Mouse (Mus musculus): Measurements from ENCODE around the gene Olfr178. TPM values are rescaled to one million over a fixed set of nuclear protein-coding genes. Genes with fewer than 3 reads are reported as not detected.

Gene Olfr178
- polyA plus RNA-seq, 1 experiment = not detected

GRCm38 (mm10) chr16:58860032-58860737 lies 31.7 kb downstream of the Olfr178 start:
- H3K36me3 ChIP-seq (ENCODE audit: control insufficient read depth, insufficient read depth, low read length) = no peaks in the 10 kb centered on the region
- TF ChIP-seq POLR2A (IDR thresholded peaks at IDR 0.05; ENCODE audit: control insufficient read depth, extremely low read depth, insufficient read depth, low read length, poor library complexity) = no peak
- no peak for TF ChIP-seq CTCF (IDR thresholded peaks at IDR 0.05; ENCODE audit: borderline replicate concordance, control insufficient read depth, extremely low read depth, insufficient read depth, low read length, poor library complexity)
- no peaks in the 10 kb centered on the region for H3K27me3 ChIP-seq (ENCODE audit: control insufficient read depth, insufficient read depth, low read length)
- no peak overlapping the region for H3K4me3 ChIP-seq (ENCODE audit: control insufficient read depth, insufficient read depth, low read length)
- no peak for DNase-seq
- no peak overlapping the region for H3K27ac ChIP-seq (ENCODE audit: control insufficient read depth, insufficient read depth, low read length)
- WGBS = 90% methylated on average over 2 of the region's 2 CpGs
- no peaks in the 10 kb centered on the region for H3K4me1 ChIP-seq (replicated peaks; ENCODE audit: control insufficient read depth, insufficient read depth, low read length)

Other genes starting within 250 kb of the Olfr178 start
- gene Cpox, start 221.8 kb downstream of the Olfr178 start, polyA plus RNA-seq (2012; rRNA removed) = 14.1 and 16.9 TPM in 2 replicates
- gene Gpr15, start 173.0 kb downstream of the Olfr178 start, polyA plus RNA-seq (2012; rRNA removed) = 0.17 and 0.24 TPM in 2 replicates
- gene Cldnd1, start 164.2 kb downstream of the Olfr178 start, polyA plus RNA-seq (2012; rRNA removed) = 47.4 and 51.4 TPM in 2 replicates
- not detected in 2 replicates for gene Olfr172, start 128.9 kb downstream of the Olfr178 start, polyA plus RNA-seq (2012; rRNA removed)
- not detected in 2 replicates for gene Olfr173, start 91.8 kb downstream of the Olfr178 start, polyA plus RNA-seq (2012; rRNA removed)
- 0.18 and 0.19 TPM in 2 replicates for gene Olfr175-ps1, start 65.3 kb downstream of the Olfr178 start, polyA plus RNA-seq (2012; rRNA removed)
- not detected in 2 replicates for gene Olfr177, start 17.3 kb downstream of the Olfr178 start, polyA plus RNA-seq (2012; rRNA removed)
- not detected in 2 replicates for gene Olfr181, start 36.7 kb upstream of the Olfr178 start, polyA plus RNA-seq (2012; rRNA removed)
- not detected in 2 replicates for gene Olfr180, start 37.3 kb upstream of the Olfr178 start, polyA plus RNA-seq (2012; rRNA removed)
- not detected in 2 replicates for gene Olfr183, start 103.3 kb upstream of the Olfr178 start, polyA plus RNA-seq (2012; rRNA removed)
- not detected in 2 replicates for gene Olfr186, start 138.2 kb upstream of the Olfr178 start, polyA plus RNA-seq (2012; rRNA removed)
- not detected in 2 replicates for gene Olfr187, start 147.7 kb upstream of the Olfr178 start, polyA plus RNA-seq (2012; rRNA removed)
- not detected in 2 replicates for gene Olfr190, start 185.9 kb upstream of the Olfr178 start, polyA plus RNA-seq (2012; rRNA removed)
- not detected in 2 replicates for gene Olfr191, start 197.8 kb upstream of the Olfr178 start, polyA plus RNA-seq (2012; rRNA removed)
- gene Olfr193, start 219.8 kb upstream of the Olfr178 start, polyA plus RNA-seq (2012; rRNA removed) = not detected in 2 replicates
- gene Olfr194, start 229.0 kb upstream of the Olfr178 start, polyA plus RNA-seq (2012; rRNA removed) = not detected in 2 replicates